Mouse (Mus musculus) R1 (cell line): ENCODE data around the gene Soga1.

Experiments
- DNase-seq: peaks from one replicate; pipeline ENCODE4 v3.0.0-alpha.2; 2018; ENCODE audit warnings: low read depth, low spot score

The Soga1 gene

DNA sequence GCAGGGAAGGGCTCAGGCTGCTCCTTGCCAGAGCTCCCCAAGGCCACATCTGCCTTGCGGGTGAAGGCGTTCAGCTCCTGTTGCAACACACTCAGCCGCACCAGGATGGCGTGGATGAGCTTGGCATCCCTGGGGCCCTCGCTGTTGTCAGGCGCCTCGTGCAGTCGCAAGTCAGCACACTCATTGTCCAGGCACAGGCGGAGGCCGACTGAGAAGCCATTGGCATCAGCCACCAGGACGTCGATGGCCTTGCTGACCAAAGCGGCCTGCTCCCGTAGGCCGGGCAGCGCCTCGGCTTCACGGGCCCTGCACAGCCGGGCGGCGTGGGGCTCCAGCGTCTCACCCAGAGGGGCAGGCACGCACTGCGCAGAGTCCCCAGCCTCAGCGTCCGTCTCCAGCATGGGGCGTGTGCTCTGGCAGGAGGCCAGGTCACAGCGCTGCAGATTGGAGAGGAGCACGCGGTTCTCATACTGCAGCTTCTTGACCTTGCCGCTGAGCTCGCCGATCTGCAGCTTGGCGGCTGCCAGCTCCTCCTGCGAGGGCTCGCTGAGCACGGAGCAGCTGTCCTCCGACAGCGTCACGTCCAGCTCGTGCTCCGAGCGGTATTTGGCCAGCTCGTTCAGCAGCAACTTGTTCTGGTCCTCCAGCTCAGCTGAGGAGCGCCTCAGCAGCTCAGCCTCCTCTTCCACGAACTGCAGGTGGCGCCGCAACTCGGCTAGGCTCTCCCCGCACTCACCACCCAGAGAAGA lies 39.0 kb downstream of the Soga1 start:
- DNase-seq: peak; percentile 50

DNA sequence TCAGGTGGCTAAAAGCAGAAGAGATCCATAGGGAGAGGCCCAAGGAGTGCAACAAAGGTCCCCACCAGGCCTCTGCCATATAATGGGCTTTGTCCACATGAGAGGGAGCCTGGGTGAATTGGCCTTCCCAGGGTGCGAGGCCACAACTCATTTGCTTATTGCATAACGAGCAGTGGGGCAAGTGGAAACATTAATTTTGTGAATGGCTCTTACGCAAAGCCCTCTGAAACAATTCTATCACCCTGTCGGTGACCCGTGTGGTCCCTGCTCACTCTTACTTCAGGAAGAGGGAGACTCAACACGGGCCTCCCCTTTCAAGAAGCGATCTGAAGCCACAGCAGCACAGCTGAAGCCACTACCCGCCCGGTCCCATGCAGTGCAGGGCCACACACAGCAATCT lies 41.8 kb downstream of the Soga1 start:
- DNase-seq: no peak

DNA sequence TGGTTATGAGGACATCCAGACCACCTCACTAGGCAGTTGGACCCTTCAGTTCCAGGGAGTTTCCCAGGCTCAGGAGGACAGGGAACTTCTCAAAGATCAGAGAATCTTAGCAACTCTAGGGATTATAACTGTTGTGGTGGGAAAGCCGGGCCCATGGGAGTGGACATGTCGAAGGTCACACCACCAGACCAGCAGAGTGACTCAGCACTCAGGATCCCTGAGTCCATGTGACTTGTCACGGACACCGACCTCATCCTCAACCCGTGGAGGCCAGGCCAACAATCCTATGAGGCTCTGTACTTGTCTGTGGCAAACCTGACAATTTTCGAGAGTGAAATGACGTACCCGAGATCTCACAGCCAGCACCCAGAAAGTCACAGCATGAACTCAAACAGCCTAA lies 42.7 kb downstream of the Soga1 start:
- DNase-seq: no peak

DNA sequence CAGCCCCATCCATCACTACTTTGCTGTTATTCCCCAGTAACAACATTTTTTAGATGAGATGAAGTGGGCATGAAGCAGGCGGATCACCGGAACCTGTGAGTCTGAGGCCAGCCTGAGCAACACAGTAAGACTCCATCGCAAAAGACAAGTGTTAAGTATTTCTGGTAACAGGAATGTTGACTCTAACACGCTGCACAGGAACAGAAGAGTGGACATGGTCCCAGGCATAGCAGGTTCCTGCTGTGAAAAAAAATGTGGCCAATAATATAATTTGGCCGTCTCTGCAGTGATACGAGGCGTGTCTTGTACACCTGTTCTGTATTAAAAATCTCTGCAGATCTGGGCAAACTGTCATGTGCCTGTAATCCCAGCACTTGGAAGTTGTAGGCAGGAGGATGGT lies 43.7 kb downstream of the Soga1 start:
- no peak for DNase-seq

DNA sequence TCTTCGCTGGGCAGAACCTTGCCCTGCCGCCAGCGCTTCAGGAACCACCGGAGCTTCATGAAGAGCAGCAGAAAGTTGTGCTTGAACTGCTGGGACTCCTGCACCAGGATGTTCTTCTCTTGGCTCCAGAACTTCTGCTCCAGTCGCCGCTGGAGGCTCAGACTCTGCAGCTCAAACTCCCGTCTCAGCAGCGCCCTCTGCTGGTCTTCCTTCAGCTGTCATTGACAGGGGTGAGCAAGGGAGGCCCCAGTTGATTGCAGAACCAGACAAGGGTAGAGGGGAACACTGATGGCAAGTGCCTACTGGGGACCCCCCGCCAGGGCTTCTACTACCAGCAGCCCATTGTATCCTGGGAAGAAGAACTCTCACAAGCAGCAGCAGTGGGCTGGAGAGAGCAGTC lies 48.2 kb downstream of the Soga1 start:
- DNase-seq: peak; percentile 92

DNA sequence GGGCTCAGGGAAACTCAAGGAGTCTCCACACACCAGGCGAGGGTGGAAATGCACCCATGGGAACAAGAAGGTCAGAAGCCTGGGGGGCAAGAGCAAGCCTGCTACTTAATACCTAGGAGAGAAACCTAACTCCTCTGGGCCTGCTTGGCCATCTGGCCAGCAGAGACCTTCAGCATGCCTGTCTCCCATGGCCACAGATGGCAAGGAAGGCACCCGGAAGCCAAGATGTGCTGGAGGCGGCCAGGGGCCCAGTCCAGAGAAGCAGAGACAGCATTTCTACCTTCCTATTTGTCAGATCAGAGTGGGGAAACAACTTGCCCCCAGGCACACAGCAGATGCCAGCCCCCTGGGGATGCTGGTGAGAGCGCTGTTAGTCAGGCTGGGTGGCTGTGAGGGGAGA lies 50.8 kb downstream of the Soga1 start:
- DNase-seq: no peak

DNA sequence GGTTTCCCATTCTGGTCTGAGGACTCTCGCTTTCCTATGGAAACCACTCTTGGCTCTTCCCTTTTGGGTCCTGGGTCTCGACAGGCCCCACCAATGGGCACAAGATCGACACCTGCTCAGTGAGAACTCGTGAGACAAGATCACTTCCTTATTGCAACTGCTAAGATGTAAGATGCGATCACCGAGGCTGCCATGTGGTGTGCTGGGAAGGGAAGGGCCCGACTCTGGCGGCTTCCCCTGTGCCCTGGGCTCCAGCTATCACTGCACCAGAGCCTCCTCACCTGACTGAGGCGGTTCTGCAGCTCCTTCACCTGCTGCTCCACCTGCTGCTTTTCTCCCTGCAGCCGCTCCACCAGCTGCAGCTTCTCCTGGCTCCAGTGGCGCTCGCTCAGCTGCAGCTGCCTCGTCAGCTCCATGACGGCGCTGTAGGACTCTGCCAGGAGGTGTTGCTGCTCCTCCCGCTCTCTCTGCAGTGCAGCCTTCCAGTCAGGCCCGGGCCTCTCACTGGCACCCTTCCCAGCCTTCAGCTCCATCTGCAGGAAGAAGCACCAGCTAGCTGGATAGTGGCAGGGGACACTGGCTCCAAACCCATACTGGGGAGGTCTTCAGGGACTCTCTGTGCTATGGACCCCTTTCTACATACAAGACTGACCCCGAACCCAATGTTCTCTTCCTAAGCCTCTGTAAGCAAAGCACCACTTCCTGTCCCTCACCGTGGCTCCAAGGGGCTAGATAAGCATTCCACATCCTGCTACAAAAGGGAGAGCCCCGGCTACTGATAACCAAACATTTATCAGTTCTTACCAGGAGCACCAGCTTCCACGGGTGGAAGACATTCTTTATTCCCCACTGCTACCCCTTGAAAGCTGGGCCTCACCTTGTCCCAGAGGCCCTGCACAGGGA lies 51.7 kb downstream of the Soga1 start:
- no peak for DNase-seq

DNA sequence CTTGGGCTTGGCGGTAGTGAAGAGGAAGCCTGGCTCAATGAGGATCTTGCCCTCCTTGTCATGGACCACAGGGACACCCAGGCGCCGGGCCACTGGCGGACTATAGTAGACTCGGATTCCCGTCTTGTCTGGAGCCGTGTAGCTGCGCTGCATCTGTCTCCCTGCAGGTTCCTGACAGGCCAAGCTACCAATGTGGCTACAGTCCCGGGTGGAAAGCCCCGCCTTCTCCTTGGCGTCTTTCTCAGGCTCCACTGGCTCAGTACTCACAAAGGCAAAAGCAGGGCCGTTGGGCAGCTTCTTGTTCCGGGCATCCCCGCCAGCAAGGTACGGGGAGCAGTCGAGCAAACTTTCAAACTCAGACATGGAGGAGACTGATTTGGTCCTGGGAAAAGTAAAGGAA lies 57.9 kb downstream of the Soga1 start:
- DNase-seq: peak; percentile 82

DNA sequence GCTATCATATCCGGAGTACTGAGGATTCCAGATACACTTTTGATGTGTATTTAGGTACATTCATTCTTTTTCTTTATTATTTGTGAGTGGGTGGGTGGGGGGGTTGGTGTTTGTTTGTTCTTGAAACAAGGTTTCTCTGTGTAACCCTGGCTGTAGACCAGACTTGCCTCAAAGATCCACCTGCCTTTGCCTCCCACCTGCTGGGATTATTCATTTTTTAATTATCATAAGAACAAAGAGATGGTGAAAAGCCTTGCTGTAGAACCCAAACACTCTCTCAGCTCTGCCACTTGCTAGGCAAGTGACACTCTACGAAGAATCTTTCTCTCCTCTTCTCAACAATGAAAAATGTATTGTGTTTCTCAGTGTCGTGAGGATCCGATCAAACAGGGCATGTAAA lies 59.8 kb downstream of the Soga1 start:
- DNase-seq: peak; percentile 63

DNA sequence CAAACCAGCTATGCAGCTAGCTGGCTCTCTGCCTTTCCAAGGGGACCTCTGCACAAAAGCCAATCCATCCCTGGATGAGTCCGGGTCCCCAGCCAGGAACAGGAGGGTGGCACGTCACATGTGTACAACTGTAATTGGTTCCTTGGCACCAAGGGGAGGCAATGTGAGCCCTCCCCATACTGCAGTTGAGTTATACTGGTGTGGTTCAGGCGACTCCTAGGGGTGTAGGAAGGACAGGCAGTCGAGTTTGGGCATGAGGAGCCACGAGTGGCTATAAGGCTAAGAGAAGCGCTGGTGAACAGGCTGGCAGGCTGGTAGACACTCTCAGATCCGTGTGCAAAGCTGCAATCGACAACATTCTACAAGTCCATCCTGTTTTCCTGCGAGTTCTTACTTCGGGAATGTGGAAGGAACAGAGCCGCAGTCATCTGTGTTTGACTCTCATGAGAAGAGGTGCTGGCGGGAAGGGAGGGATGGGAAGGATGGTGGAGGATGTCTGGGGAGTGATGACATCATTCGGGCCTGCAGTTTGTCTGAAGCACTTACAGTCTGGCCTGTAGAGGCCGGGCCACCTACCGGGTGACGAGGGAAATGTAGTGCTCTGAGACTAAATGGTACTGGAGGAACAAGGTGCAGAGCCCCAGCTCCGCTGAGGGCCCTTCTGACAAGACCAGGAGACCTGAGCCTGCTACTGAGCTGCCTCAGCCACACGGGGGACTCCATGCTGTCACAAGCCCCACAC lies 62.4 kb downstream of the Soga1 start:
- DNase-seq: peak; percentile 85

DNA sequence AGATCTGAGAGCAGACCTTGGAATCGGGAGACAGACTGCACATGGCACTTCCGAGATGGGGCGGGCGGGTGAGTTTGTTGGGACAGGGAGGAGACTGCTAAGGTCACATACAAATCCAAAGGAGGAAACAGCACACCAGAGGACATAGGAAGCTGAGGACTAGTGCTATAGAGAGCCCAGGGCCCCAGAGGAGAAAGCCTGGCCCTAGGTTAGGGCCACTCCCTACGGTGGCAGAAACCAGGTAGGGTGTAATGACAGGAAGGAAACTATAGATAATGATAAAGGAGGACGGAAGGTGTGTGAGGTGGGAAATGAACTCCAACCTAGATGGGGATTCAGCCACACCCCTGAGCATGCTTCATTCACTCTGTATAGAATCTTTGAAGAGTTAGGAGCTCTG lies 66.7 kb downstream of the Soga1 start:
- no peak for DNase-seq

DNA sequence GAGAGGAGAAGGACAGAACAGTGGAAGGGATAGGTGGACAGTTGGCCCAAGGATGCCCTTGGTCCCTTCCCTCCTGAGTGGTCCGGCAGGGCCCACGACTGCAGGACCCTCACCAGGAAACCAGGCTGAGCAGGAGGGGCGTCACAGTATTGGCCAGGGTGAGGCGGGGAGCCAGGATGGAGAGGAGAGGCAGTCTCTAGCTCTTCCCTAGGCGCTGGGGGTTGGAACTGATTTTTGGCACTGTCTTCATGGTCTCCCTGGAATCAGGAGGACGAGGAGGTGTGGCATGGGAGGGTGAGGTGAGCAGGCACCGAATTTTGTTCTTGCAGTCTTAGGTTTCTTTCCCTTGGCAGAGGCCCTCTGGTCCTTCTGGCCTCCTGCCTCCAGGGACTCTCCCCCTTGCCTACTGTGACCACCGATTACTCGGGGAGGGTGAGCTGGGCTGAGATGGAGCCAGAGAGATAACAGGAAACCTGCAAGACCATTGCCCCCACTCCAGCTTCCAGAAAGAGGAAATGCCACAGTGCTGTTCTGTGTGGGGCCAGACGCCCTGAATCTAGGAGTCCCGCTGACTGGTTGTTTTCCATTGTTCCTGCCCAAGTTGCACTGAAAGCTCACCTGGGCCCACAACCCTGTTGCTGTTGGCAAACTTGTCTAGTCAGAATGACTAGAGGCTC lies 68.3 kb downstream of the Soga1 start:
- no peak for DNase-seq

DNA sequence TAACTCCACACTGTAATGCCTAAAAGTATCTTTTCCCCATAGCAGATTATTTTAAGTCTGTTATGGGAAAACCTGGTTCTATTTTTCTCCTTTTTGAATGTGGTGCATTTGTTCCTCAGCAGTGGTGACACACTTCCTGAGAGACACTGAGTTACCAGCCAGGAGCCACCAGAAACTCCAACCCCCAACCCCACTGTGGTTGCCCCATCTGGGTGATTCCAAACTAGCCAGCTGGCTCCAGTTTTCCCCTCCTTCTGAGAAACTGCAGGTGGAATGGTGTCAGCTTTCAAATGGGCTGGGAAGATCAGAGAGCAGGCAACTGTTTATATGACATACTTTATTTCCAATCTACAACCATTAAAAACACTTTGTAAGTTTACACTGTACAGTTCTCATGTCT lies 68.9 kb downstream of the Soga1 start:
- no peak for DNase-seq

DNA sequence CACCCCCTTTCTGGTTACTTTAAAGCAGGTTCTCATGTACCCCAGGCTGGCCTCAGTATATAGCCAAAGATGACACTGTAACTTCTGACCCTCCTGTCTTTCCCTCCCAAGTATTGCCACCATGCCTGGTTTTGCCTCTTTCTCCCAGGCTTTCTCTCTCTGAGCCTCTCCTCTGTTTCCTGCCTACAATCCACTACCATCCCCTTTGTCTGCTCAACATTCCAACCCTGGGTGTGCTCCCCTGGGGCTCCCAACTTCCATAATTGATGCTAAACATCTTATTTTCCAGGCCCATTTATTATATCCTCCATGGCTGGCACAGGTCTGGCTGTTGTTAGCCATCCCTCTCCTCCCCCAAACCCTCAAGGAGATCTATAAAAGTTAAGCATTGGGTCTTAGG lies 70.5 kb downstream of the Soga1 start:
- DNase-seq: peak; percentile 52

DNA sequence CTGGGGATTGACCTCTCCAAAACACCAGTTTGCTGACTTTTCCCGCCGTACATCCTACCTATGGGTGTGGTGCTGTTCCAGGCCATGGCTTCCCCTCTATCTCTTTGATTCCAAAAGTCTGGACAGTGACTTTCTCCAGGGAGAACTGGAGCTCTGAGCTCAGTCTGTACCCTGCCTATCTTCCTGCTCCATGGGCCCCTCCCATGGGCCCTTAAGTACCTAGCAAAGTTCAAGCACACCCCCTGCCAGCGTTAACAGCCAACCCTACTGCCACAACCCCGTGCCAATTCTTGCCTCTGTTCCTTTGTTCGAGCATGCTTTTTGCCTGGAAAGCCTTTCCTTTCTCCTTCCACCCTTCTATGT lies 71.8 kb downstream of the Soga1 start:
- DNase-seq: peak; percentile 75

DNA sequence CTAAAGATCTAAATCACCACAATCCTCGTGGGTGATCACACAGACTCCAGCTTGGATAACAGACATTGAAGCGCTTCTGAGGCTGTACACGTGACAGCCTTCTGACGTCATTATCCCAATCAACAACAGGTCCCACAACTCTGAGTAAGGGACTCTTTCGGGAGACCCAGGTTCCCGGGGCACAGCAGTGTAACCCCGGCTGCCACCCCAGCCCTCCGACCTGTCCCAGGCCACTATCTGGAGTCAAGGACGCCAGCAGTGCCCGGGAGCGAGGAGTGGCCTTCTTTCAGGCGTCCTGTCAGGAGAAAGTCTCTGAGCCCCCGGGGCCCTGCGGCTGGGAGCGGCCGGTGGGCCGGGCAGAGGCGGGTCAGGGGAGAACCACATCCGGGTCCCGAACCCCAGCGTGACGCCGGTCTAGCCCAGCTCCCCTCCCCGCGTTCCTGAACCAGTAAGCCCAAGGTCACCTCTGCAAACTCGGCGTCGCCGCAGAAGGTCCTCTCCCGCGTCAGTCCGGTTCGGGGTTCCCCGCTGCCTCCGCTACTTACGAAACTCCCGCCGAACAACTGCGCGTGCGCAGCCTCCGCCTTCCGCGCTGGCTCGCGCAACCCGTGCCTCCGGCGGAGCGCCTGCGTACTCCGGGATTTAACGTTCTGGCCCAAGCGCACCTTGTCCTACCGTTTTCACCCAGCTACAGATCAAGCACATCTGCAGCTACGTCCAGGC lies 72.4 kb downstream of the Soga1 start, which contains the start of gene Dsn1:
Gene Dsn1 (minus strand): TSS at position 644 of the 723 bp plus-strand sequence.
- peak; percentile 90 for DNase-seq

DNA sequence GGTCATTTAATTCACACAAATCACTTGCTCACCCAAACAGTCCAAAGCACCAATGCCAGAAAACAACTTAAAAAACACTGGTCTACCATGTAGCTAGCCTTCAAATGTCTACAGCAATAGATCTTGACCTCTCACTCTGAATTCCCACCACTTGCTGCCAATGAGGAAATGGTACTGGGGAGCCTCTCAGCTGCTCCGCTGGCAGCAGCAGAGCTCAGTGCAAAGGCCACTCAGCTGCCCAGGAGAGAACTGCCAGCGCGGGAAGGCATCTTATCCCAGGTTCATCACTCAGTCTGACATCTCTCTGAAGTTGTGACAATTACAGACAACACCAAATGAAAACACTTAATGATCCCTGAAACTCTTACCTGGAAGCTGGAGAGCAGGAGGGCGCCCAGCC lies 76.7 kb downstream of the Soga1 start:
- no peak for DNase-seq

DNA sequence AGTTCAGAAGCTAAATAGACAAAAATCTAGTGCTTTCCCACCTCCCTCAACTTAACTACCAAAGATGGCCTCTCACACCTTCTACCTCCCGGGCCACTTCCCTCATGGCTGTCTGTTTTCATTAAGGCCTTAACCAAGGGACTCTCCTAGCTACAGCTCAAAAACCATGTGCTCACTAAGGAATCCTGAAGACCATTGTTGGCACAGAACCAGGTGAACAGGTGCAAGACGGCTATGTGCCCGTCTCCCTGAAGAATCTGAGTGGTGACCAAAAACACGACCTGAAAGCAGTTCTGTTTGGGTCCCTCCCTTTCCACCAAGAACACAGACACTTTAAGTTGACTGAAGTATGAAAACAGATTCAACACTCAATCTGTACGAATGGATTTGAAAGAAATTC lies 80.8 kb downstream of the Soga1 start:
- no peak for DNase-seq

DNA sequence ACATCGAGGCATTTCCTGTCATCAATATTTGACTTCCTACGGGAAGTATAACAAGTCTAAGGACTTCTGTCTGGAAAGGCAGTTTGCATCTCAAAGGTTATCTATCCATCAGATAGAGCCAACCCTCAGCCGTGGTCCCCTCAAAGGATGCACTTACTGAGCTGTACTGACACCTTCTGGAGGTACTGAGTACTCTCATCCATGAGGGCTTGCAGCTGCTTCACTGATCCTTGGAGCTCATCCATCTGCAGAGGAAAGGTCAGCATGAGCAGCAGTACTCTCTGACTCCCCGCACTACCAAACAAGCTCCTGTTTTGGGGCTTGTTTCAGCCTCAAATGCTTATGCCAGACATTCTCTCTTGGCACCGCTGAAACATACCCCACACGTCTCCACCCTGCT lies 82.5 kb downstream of the Soga1 start:
- peak; percentile 68 for DNase-seq

DNA sequence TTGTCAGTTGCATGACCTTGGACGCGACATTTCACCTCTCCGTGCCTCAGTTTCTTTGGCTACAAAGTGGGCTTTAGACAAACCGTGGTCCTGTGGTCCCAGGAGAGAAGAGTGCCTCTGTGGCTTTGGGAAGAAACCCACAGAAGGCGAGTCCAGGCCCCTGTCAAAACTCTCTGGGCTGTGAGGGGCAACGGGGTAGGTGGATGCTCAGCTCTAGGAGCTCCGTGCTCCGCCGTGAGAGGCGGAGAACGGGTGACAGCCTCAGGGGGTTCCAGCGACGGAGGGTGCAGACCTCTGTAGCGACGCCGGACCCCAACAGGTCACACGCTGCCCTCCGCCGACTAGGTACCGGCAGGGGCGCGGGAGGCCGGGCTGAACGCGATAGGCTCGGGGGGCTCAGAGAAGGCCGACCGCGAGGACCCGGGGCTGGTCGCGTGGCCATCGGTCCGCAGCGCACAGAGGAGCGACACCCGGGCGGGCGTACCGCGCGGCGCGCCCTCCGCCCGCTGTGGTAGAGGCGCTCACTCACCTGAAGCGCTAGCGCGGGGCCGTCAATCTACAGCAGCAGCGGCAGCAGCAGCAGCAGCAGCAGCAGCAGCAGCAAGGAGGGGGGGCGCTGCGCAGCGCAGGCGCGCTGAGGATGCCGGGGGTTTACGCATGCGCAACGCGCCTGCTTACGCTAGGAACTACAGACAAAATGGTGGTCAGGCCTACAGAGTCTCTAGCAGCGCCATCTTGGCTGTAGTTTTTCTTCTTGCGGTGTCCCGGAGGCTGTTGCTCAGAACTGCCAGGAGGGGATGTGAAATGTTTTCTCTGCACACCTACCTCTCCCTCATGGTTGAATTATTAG lies 87.4 kb downstream of the Soga1 start, which contains the start of gene Ndrg3:
Gene Ndrg3 (minus strand): TSS at position 587 of the 850 bp plus-strand sequence.
- DNase-seq: peak; percentile 98
